ENCODE assay signal across 8 mouse cellular contexts in genomic region chr5:96792422-96792821, GRCm38 (mm10). TPM values are rescaled to one million over a fixed set of nuclear protein-coding genes. Genes with fewer than 3 reads are reported as not detected.
DNase-seq lines count a peak whose midpoint lies in the region; ATAC-seq and TF ChIP-seq lines count a peak whose summit lies in the region.

No protein-coding gene starts in this region.

- H3K4me2 ChIP-seq in kidney, embryonic 14.5 days (replicated peaks; ENCODE audit: low read depth, low read length), result peak overlapping the region; percentile 81

- TF ChIP-seq EP300 in heart, adult 2 months (IDR thresholded peaks at IDR 0.05; ENCODE audit: insufficient read depth, low read depth, low read length), result 0 out of 2 replicates have a peak, but pooled peaks have one; percentile 17

- H3K9ac ChIP-seq in heart, adult 2 months (ENCODE audit: low read depth, low read length), result no peak overlapping the region
- no peak overlapping the region for H3K9ac ChIP-seq in kidney, embryonic 14.5 days (ENCODE audit: low read depth, low read length)

- H3K9me3 ChIP-seq in kidney, embryonic 14.5 days (ENCODE audit: control insufficient read depth, low read length), result no peaks in the 10 kb centered on the region

- DNase-seq in MEL-GATA-1-ER (ENCODE audit: extremely low read depth, low read depth), result peak; percentile 16
- DNase-seq in heart, adult 2 months, result peak; percentile 56 to 65
- peak; percentile 69 for DNase-seq in lung, postnatal 10 days
- no peak for DNase-seq in right cerebral cortex, adult 2 months (ENCODE audit: low spot score in 2 of 2)
- no peak for DNase-seq in layer of hippocampus, adult 18-20 months (ENCODE audit: low spot score in 2 of 2)
- DNase-seq in cerebellum, adult 11-12 months, result no peak
- no peak for DNase-seq in cerebellum, postnatal 14 days

- TF ChIP-seq CTCF in heart, adult 2 months (IDR thresholded peaks at IDR 0.05), result no peak

- peak overlapping the region; percentile 90 for H3K27ac ChIP-seq in heart, adult 2 months
- no peak overlapping the region for H3K27ac ChIP-seq in kidney, embryonic 14.5 days (ENCODE audit: low read depth, low read length)

- peaks cover 8% of the 10 kb centered on the region for H3K36me3 ChIP-seq in heart, adult 2 months (ENCODE audit: control insufficient read depth, insufficient read depth, low read length)
- no peaks in the 10 kb centered on the region for H3K36me3 ChIP-seq in kidney, embryonic 14.5 days (ENCODE audit: control insufficient read depth, insufficient read depth, low read length)

- ATAC-seq in kidney, embryonic 14.5 days (ENCODE audit: low FRiP score, low TSS enrichment), result 0 out of 2 replicates have a peak, but pooled peaks have one; percentile 16

- no peak for TF ChIP-seq POLR2A in heart, adult 2 months (IDR thresholded peaks at IDR 0.05; ENCODE audit: insufficient read depth, low read depth, low read length)

- no peaks in the 10 kb centered on the region; the same call in 1 of the 2 replicates for H3K79me2 ChIP-seq in heart, adult 2 months (replicated peaks; ENCODE audit: control insufficient read depth, insufficient read depth, low read length)

- WGBS in heart, adult 2 months, result 36% methylated on average over 9 of the region's 9 CpGs
- 48% methylated on average over 9 of the region's 9 CpGs for WGBS in kidney, embryonic 14.5 days

- peaks cover 6% of the 10 kb centered on the region for H3K4me1 ChIP-seq in heart, adult 2 months (ENCODE audit: control insufficient read depth, insufficient read depth, low read length)
- H3K4me1 ChIP-seq in kidney, embryonic 14.5 days (ENCODE audit: control insufficient read depth, insufficient read depth, low read length), result 0 out of 2 replicates have a peak, but pooled peaks cover 15% of the 10 kb centered on the region

- no peaks in the 10 kb centered on the region for H3K27me3 ChIP-seq in heart, adult 2 months (ENCODE audit: control insufficient read depth, insufficient read depth, low read length)
- H3K27me3 ChIP-seq in kidney, embryonic 14.5 days (ENCODE audit: control insufficient read depth, insufficient read depth, low read length), result no peaks in the 10 kb centered on the region

- intact Hi-C loops in heart, adult 2 months (cut with DNase I), result loop anchor here (2.0 to 5.0 kb wide), 4 partner anchors 14 to 205 kb away; partner anchors contain the start of gene Bmp2k

- peak overlapping the region; percentile 36 for H3K4me3 ChIP-seq in heart, adult 2 months
- H3K4me3 ChIP-seq in kidney, embryonic 14.5 days (ENCODE audit: low read length), result no peak overlapping the region; the same call in 1 of the 2 replicates

RNA-seq across cellular contexts. Expression of gene Anxa3, which starts 0.7 kb away (rescaled TPM):
- 10 to 100 TPM; 24.5 to 27.4 TPM for total RNA-seq in heart, adult 2 months (2021)
- 18.5 and 26.6 TPM in 2 replicates for polyA plus RNA-seq in heart, adult 2 months (2012; rRNA removed)
- 57.3 and 64.9 TPM in 2 replicates for polyA plus RNA-seq in kidney, embryonic 14.5 days (2014; fragmentation: Nextera tagmentation; extraction: Ambion mirVana)
- 10 to 100 TPM; 12.0 to 13.5 TPM for total RNA-seq in layer of hippocampus, adult 18-20 months (2021)

Comparison
In these comparisons a context has a peak if more than half of its experiments do, and no peak if none do; other contexts are left out.
1. DNase-seq: peak in MEL-GATA-1-ER (single experiment), heart, adult 2 months (2 of 2) and lung, postnatal 10 days (single experiment); none in right cerebral cortex, adult 2 months (0 of 2), layer of hippocampus, adult 18-20 months (0 of 2), cerebellum, adult 11-12 months (single experiment) and cerebellum, postnatal 14 days (0 of 2).